Mouse (Mus musculus): ENCODE results near the gene Zfp661.
"Not testable (repeated sequence)": the region's sequence is repeated elsewhere in the genome, so short reads cannot be mapped to it uniquely, and the experiment has no call there.

Gene Zfp661

GRCm38 (mm10) chr2:127586694-127587513, at the start of gene Zfp661, which contains the start of gene Mrps5:
Zfp661 (minus strand) TSS chr2:127587094.
Mrps5 (plus strand) TSS chr2:127587222.
- peak; percentile 85 for DNase-seq (ENCODE audit: low spot score)

GRCm38 (mm10) chr2:127635581-127635980, 48.7 kb upstream of the Zfp661 start:
- no peak for DNase-seq (ENCODE audit: low spot score)

GRCm38 (mm10) chr2:127632601-127633000, 45.7 kb upstream of the Zfp661 start:
- DNase-seq (ENCODE audit: low spot score): no peak

- DNase-seq (ENCODE audit: low spot score): no peak
These were observed 41.2 kb upstream of the Zfp661 start for GRCm38 (mm10) chr2:127627990-127628570.

- no peak for DNase-seq (ENCODE audit: low spot score)
These were observed 40.5 kb upstream of the Zfp661 start for GRCm38 (mm10) chr2:127627354-127627753.

- DNase-seq (ENCODE audit: low spot score): no peak
These were observed 38.8 kb upstream of the Zfp661 start for GRCm38 (mm10) chr2:127625659-127626058.

GRCm38 (mm10) chr2:127624786-127625185, 37.9 kb upstream of the Zfp661 start:
- DNase-seq (ENCODE audit: low spot score): no peak

- no peak for DNase-seq (ENCODE audit: low spot score)
These were observed 35.2 kb upstream of the Zfp661 start for GRCm38 (mm10) chr2:127622065-127622464.

- no peak for DNase-seq (ENCODE audit: low spot score)
These were observed 32.4 kb upstream of the Zfp661 start for GRCm38 (mm10) chr2:127619311-127619710.

GRCm38 (mm10) chr2:127612288-127612687, 25.4 kb upstream of the Zfp661 start:
- no peak for DNase-seq (ENCODE audit: low spot score)

- DNase-seq (ENCODE audit: low spot score): no peak
These were observed 24.5 kb upstream of the Zfp661 start for GRCm38 (mm10) chr2:127611386-127611785.

- DNase-seq (ENCODE audit: low spot score): no peak
These were observed 22.1 kb upstream of the Zfp661 start for GRCm38 (mm10) chr2:127608986-127609385.

- no peak for DNase-seq (ENCODE audit: low spot score)
These were observed 21.3 kb upstream of the Zfp661 start for GRCm38 (mm10) chr2:127608234-127608633.

- no peak for DNase-seq (ENCODE audit: low spot score)
These were observed 18.3 kb upstream of the Zfp661 start for GRCm38 (mm10) chr2:127605203-127605602.

GRCm38 (mm10) chr2:127603383-127603782, 16.5 kb upstream of the Zfp661 start:
- DNase-seq (ENCODE audit: low spot score): not testable (repeated sequence)

- no peak for DNase-seq (ENCODE audit: low spot score)
These were observed 3.9 kb upstream of the Zfp661 start for GRCm38 (mm10) chr2:127590840-127591239.

GRCm38 (mm10) chr2:127590204-127590603, 3.3 kb upstream of the Zfp661 start:
- no peak for DNase-seq (ENCODE audit: low spot score)

GRCm38 (mm10) chr2:127588897-127589296, 2.0 kb upstream of the Zfp661 start:
- no peak for DNase-seq (ENCODE audit: low spot score)

- no peak for DNase-seq (ENCODE audit: low spot score)
These were observed 585 bp upstream of the Zfp661 start for GRCm38 (mm10) chr2:127587514-127587844.

- peak; percentile 91 for DNase-seq (ENCODE audit: low spot score)
These were observed 2.4 kb downstream of the Zfp661 start for GRCm38 (mm10) chr2:127584436-127584858.

- DNase-seq (ENCODE audit: low spot score): no peak
These were observed 13.6 kb downstream of the Zfp661 start for GRCm38 (mm10) chr2:127573322-127573721.

- peak; percentile 64 for DNase-seq (ENCODE audit: low spot score)
These were observed 27.6 kb downstream of the Zfp661 start for GRCm38 (mm10) chr2:127559070-127559966.
